Mouse (Mus musculus) hindbrain, embryonic 13.5 days (tissue): Measurements from ENCODE around the gene Brca1. TPM values are rescaled to one million over a fixed set of nuclear protein-coding genes. Genes with fewer than 3 reads are reported as not detected.
A peak's percentile ranks its signal among the peaks of the same experiment; 100 is the strongest.
"Not testable (repeated sequence)": the region's sequence is repeated elsewhere in the genome, so short reads cannot be mapped to it uniquely, and the experiment has no call there.

ENCODE experiments used
- ATAC-seq: fragments of 200-750 bp; cut with Nextera tagmentation; 2 replicates; pipeline ENCODE4 v1.8.0; 2017; ENCODE audit warnings: moderate TSS enrichment; ENCODE audit not compliant: low FRiP score
- H3K27ac ChIP-seq: fragments of 300-500 bp; sonication (generic); 2 replicates; pipeline ENCODE4 v1.5.1; 2015; ENCODE audit warnings: inconsistent platforms, mild to moderate bottlenecking, moderate library complexity
- H3K27me3 ChIP-seq: fragments of 300-500 bp; sonication (generic); 2 replicates; pipeline ENCODE4 v1.6.1; 2015; ENCODE audit warnings: mild to moderate bottlenecking, inconsistent platforms
- H3K36me3 ChIP-seq: fragments of 300-500 bp; sonication (generic); 2 replicates; pipeline ENCODE4 v1.6.1; 2015; ENCODE audit warnings: mild to moderate bottlenecking, inconsistent platforms
- H3K4me1 ChIP-seq: fragments of 300-500 bp; sonication (generic); replicated peaks from 2 replicates; pipeline ENCODE4 v1.6.1; 2015; ENCODE audit warnings: inconsistent platforms
- H3K4me2 ChIP-seq: fragments of 300-500 bp; sonication (generic); 2 replicates; pipeline ENCODE4 v1.6.1; 2015; ENCODE audit warnings: inconsistent platforms, mild to moderate bottlenecking, moderate library complexity
- H3K4me3 ChIP-seq: fragments of 300-500 bp; sonication (generic); 2 replicates; pipeline ENCODE4 v1.5.1; 2015; ENCODE audit warnings: mild to moderate bottlenecking, inconsistent platforms
- H3K9ac ChIP-seq: fragments of 300-500 bp; sonication (generic); 2 replicates; pipeline ENCODE4 v1.6.1; 2015; ENCODE audit warnings: mild to moderate bottlenecking, inconsistent platforms
- H3K9me3 ChIP-seq: fragments of 300-500 bp; sonication (generic); 2 replicates; pipeline ENCODE4 v1.6.1; 2016; ENCODE audit warnings: inconsistent platforms
- WGBS: fragments of 180-500 bp; shearing (Covaris S2); methylation state at CpG from one replicate; pipeline ENCODE4 v1.1.7; 2015; 5-methylcytosine and 5-hydroxymethylcytosine counted together
- polyA plus RNA-seq: library from polyadenylated mRNA; unstranded; fragments of >200 nt; fragmentation: Nextera tagmentation; extraction: Ambion mirVana; gene quantifications from 2 replicates; pipeline ENCODE4 v1.2.1, GENCODE M21; 2015

The Brca1 gene
- polyA plus RNA-seq, 1 experiment from 2014 or later = 2.9 TPM

- Histone ChIP-seq H3K4me3 (no peak overlapping the region), H3K9ac (no peak overlapping the region), H3K9me3 (no peaks in the 10 kb centered on the region), H3K36me3 (peaks cover 37% of the 10 kb centered on the region), H3K4me1 (0 out of 2 replicates have a peak, but pooled peaks cover 5% of the 10 kb centered on the region), H3K27ac (peak overlapping the region; percentile 48; the same call in 1 of the 2 replicates), H3K4me2 (no peak overlapping the region), H3K27me3 (no peaks in the 10 kb centered on the region)
- 0 out of 2 replicates have a peak, but pooled peaks have one; percentile 17 for ATAC-seq
- WGBS = 41% methylated on average over 6 of the region's 6 CpGs
Observed at GRCm38 (mm10) chr11:101454702-101455101, 97.1 kb downstream of the Brca1 start.

DNA sequence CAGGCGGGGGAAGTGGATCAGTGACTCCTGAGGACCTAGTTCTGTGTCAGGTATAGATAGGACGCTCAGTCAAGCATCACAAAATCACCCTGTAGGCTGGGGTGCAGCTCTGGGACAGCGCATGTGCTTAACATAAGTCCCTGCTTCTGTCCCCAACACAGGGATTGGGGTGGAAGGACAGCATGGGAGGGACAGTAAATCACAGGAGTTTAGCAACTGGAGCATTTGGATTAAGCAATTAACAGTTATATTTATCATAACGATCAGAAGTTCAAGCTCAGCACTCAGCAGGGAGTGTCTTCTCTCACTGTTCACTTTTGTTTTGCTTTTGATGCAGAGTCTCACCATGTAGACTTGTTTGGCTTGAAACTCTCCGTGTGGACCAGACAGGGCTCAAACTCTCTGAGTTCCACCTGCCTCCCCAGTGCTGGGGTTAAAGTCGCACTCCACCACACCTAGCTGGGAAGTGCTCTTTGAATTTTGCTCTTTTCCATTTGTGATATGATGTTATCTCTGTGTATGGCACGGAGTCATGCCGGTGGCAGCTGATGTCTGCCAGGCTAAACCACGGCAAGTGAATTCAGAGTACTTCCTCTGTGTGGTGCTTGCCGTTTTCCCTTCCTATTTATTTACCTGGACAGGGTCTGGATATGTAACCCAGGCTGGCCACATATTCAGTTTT is 99.5 kb downstream of the Brca1 start:
- ATAC-seq = no peak
- H3K27me3 ChIP-seq = no peaks in the 10 kb centered on the region
- 77% methylated on average over 10 of the region's 10 CpGs for whole genome bisulfite sequencing

DNA sequence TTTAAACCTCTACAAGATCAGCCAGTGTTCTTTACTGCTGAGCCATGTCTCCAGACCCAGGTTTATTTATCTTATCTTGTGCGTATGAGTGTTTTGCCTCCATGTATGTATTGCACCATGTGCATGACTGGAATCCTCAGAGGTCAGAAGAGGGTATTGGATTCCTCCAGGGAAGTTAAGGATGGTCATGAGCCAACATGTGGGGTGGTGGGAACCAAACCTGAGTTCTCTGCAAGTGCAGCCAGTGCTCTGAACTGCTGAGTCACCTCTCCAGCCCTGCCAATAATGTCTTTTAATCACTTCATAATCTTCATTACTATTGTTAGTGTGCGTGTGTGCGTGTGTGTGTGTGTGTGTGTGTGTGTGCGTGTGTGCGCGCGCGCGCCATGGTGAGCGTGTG is 100.2 kb downstream of the Brca1 start:
- Histone ChIP-seq H3K36me3 (peaks cover 5% of the 10 kb centered on the region), H3K4me2 (no peak overlapping the region), H3K9ac (no peak overlapping the region), H3K4me1 (0 out of 2 replicates have a peak, but pooled peaks cover 5% of the 10 kb centered on the region), H3K9me3 (no peaks in the 10 kb centered on the region), H3K4me3 (no peak overlapping the region), H3K27me3 (no peaks in the 10 kb centered on the region), H3K27ac (no peak overlapping the region)
- no peak for ATAC-seq
- WGBS = 93% methylated on average over 10 of the region's 10 CpGs

More for the DNA sequence above, 99.5 kb downstream of the Brca1 start:
- H3K9ac ChIP-seq = no peak overlapping the region
- 0 out of 2 replicates have a peak, but pooled peaks cover 5% of the 10 kb centered on the region for H3K4me1 ChIP-seq
- H3K9me3 ChIP-seq = no peaks in the 10 kb centered on the region
- H3K27ac ChIP-seq = no peak overlapping the region
- H3K4me3 ChIP-seq = no peak overlapping the region
- H3K4me2 ChIP-seq = no peak overlapping the region
- peaks cover 12% of the 10 kb centered on the region for H3K36me3 ChIP-seq

- Histone ChIP-seq H3K4me3 (no peak overlapping the region), H3K4me1 (0 out of 2 replicates have a peak, but pooled peaks cover 5% of the 10 kb centered on the region), H3K27ac (no peak overlapping the region), H3K4me2 (no peak overlapping the region), H3K27me3 (no peaks in the 10 kb centered on the region), H3K9me3 (no peaks in the 10 kb centered on the region), H3K9ac (no peak overlapping the region), H3K36me3 (peaks cover 8% of the 10 kb centered on the region)
- ATAC-seq = no peak
- WGBS = 84% methylated on average over 3 of the region's 3 CpGs
Observed at GRCm38 (mm10) chr11:101450394-101450793, 101.4 kb downstream of the Brca1 start.

DNA sequence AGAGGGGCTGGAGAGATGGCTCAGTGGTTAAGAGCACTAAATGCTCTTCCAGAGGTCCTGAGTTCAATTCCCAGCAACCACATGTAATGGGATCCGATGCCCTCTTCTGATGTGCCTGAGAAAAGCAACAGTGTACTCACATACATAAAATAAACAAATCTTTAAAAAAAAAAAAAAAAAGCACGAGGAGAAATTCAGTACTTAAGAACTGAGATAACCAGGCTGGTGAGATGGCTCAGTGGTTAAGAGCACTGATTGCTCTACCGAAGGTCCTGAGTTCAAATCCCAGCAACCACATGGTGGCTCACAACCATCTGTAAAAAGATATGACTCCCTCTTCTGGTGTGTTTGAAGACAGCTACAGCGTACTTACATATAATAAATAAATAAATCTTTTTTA is 102.2 kb downstream of the Brca1 start:
- not testable (repeated sequence) for H3K4me2 ChIP-seq, H3K9me3 ChIP-seq, H3K27me3 ChIP-seq, H3K4me1 ChIP-seq, ATAC-seq, H3K4me3 ChIP-seq, H3K9ac ChIP-seq, H3K27ac ChIP-seq
- WGBS = 85% methylated on average over 4 of the region's 4 CpGs
- H3K36me3 ChIP-seq = peaks cover 15% of the 10 kb centered on the region

DNA sequence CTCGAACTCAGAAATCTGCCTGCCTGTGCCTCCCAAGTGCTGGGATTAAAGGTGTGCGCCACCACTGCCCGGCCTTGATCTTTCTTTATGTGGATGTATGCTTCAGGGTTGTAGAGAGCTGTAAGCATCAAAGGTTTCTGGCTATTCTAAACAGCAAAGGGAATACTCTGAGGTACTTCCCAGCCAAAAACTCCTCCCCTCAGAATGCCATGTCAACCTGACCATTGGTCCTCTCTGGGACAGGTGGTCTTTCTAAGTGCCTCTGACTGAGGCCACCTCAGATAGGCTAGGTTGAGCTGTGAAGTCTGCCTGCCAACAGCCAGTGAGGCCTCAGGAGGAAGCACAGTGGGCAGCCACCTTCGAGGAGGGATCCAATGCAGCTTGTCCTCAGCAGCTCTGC is 102.9 kb downstream of the Brca1 start:
- H3K4me1 ChIP-seq = peaks cover 10% of the 10 kb centered on the region
- WGBS = 84% methylated on average over 4 of the region's 4 CpGs
- ATAC-seq = no peak

DNA sequence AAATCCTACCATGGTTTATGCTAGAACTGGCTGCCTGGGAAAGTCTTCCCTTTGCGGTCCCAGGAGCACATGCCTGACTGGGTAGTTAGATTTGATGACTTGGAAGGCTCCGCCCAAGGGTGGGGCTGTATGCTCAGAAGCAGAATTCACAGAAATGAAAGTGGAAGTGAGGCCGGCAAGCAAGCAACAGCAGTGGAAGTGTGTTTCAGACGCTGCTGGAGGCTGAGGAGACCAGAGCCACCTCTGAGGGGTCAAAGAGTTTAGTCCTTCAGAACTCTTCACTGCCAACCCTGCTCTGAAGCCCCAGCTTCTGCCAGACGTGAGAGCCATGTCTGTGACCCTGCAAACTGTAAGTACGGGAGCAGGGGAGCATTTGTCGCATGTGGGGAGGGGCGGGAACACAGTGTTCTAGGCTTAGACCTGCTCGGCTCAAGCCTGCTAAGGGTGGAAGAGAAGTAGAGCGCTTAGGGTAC is 103.4 kb downstream of the Brca1 start, which contains the start of gene Ifi35:
TSS of gene Ifi35 (plus strand) at position 134 of the 473 bp plus-strand sequence.
- no peak within 1 kb of the TSS for H3K4me2 ChIP-seq
- peaks cover 27% of the 10 kb centered on the region for H3K36me3 ChIP-seq
- H3K9me3 ChIP-seq = no peaks in the 10 kb centered on the region
- ATAC-seq = no peak
- H3K27me3 ChIP-seq = no peaks in the 10 kb centered on the region
- peaks cover 16% of the 10 kb centered on the region for H3K4me1 ChIP-seq
- no peak within 1 kb of the TSS for H3K9ac ChIP-seq
- peak within 1 kb of the TSS; percentile 21; the same call in 1 of the 2 replicates for H3K4me3 ChIP-seq
- no peak within 1 kb of the TSS for H3K27ac ChIP-seq
- WGBS = 41% methylated on average over 10 of the region's 10 CpGs

More for the DNA sequence above, 102.9 kb downstream of the Brca1 start:
- Histone ChIP-seq H3K9me3 (no peaks in the 10 kb centered on the region), H3K36me3 (peaks cover 22% of the 10 kb centered on the region), H3K9ac (no peak overlapping the region), H3K4me3 (no peak overlapping the region), H3K4me2 (no peak overlapping the region), H3K27me3 (no peaks in the 10 kb centered on the region), H3K27ac (no peak overlapping the region)

GRCm38 (mm10) chr11:101447786-101448185 is 104.0 kb downstream of the Brca1 start:
- Histone ChIP-seq H3K4me3 (no peak overlapping the region), H3K27me3 (no peaks in the 10 kb centered on the region), H3K9me3 (no peaks in the 10 kb centered on the region), H3K9ac (no peak overlapping the region), H3K27ac (no peak overlapping the region), H3K4me2 (no peak overlapping the region), H3K36me3 (peaks cover 27% of the 10 kb centered on the region), H3K4me1 (peaks cover 21% of the 10 kb centered on the region)
- 92% methylated on average over 5 of the region's 5 CpGs for WGBS
- no peak for ATAC-seq

DNA sequence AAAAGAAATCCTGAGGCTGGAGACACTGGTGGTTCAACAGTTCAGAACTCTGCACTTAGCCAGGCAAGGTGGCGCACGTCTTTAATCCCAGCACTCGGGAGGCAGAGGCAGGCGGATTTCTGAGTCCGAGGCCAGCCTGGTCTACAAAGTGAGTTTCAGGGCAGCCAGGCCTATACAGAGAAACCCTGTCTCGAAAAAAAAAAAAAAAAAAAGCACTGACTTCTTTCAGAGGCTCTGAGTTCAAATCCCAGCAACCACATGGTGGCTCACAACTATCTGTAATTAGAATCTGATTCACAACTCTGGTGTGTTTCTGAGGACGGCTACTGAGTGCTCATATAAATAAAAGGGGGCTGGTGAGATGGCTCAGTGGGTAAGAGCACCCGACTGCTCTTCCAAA is 104.9 kb downstream of the Brca1 start:
- not testable (repeated sequence) for H3K9me3 ChIP-seq, H3K9ac ChIP-seq, ATAC-seq, H3K27me3 ChIP-seq, H3K4me3 ChIP-seq, H3K4me2 ChIP-seq, H3K27ac ChIP-seq
- Histone ChIP-seq H3K4me1 (peaks cover 21% of the 10 kb centered on the region), H3K36me3 (peaks cover 27% of the 10 kb centered on the region)
- WGBS = 86% methylated on average over 8 of the region's 8 CpGs

- 89% methylated on average over 1 of the region's 1 CpGs for WGBS
- Histone ChIP-seq H3K27ac (no peak overlapping the region), H3K4me3 (no peak overlapping the region), H3K9me3 (no peaks in the 10 kb centered on the region), H3K4me2 (no peak overlapping the region), H3K36me3 (peaks cover 27% of the 10 kb centered on the region), H3K9ac (no peak overlapping the region), H3K4me1 (peaks cover 21% of the 10 kb centered on the region), H3K27me3 (no peaks in the 10 kb centered on the region)
- no peak for ATAC-seq
Observed at GRCm38 (mm10) chr11:101446319-101446718, 105.4 kb downstream of the Brca1 start.

DNA sequence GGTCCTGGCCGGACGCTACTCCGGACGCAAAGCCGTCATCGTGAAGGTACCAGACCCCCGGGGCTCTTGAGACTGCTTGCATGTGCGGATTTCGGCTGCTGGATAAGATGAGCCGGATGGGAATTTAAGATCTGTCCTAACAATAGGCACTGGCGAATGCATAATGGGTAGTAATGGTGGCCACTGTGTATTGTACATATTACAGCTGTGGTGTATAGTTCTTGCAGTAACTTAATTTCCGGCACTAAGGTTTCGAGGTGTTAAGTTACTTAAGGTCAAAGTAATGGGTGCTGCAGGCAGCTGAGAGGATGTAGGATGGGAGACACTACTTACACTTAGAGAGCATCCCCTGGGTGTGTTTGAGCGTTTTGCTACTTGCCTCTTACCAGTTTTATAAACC is 109.0 kb downstream of the Brca1 start:
- peaks cover 21% of the 10 kb centered on the region for H3K4me1 ChIP-seq
- no peaks in the 10 kb centered on the region for H3K27me3 ChIP-seq
- peak overlapping the region; percentile 94 for H3K27ac ChIP-seq
- peak overlapping the region; percentile 99 for H3K4me2 ChIP-seq
- peaks cover 27% of the 10 kb centered on the region for H3K36me3 ChIP-seq
- no peaks in the 10 kb centered on the region for H3K9me3 ChIP-seq
- ATAC-seq = no peak
- WGBS = 2% methylated on average over 14 of the region's 14 CpGs
- peak overlapping the region; percentile 80 for H3K4me3 ChIP-seq
- peak overlapping the region; percentile 94 for H3K9ac ChIP-seq

GRCm38 (mm10) chr11:101442127-101442693 is 109.5 kb downstream of the Brca1 start, which contains the start of gene Rpl27:
Rpl27 (plus strand) TSS chr11:101442298.
- Histone ChIP-seq H3K9ac (peak within 1 kb of the TSS; percentile 94), H3K4me1 (peaks cover 21% of the 10 kb centered on the region), H3K36me3 (peaks cover 27% of the 10 kb centered on the region), H3K4me2 (peak within 1 kb of the TSS; percentile 99), H3K27ac (peak within 1 kb of the TSS; percentile 94), H3K9me3 (no peaks in the 10 kb centered on the region), H3K27me3 (no peaks in the 10 kb centered on the region), H3K4me3 (peak within 1 kb of the TSS; percentile 80)
- WGBS = under 1% methylated on average over 42 of the region's 42 CpGs
- ATAC-seq = peak; percentile 100
